In genomic region chr10:115313641-115314286, GRCm38 (mm10) we compare ENCODE assay signal across 8 mouse cellular contexts. TPM values are rescaled to one million over a fixed set of nuclear protein-coding genes. Genes with fewer than 3 reads are reported as not detected.
DNase-seq lines count a peak whose midpoint lies in the region; ATAC-seq and TF ChIP-seq lines count a peak whose summit lies in the region.

No protein-coding gene starts in this region.

- no peak for TF ChIP-seq CTCF in brain, embryonic 14.5 days (IDR thresholded peaks at IDR 0.05; ENCODE audit: borderline replicate concordance, extremely low read depth, insufficient read depth, insufficient read length)

- H3K4me1 ChIP-seq in erythroblast, embryonic 14.5 days (ENCODE audit: control insufficient read depth): peaks cover 44% of the 10 kb centered on the region
- peaks cover 27% of the 10 kb centered on the region for H3K4me1 ChIP-seq in intestine, embryonic 16.5 days (ENCODE audit: control insufficient read depth, insufficient read depth, low read length)
- peaks cover 37% of the 10 kb centered on the region for H3K4me1 ChIP-seq in midbrain, embryonic 10.5 days

- peak; percentile 30 for DNase-seq in brain, embryonic 14.5 days (ENCODE audit: low read depth)
- no peak for DNase-seq in midbrain, embryonic 10.5 days (ENCODE audit: low spot score)
- no peak for DNase-seq in cerebellum, adult 11-12 months
- DNase-seq in frontal cortex, postnatal 14 days (ENCODE audit: low spot score in 2 of 2): no peak
- DNase-seq in spleen, adult 18-20 months: no peak

- no peak overlapping the region for H3K27ac ChIP-seq in intestine, embryonic 16.5 days (ENCODE audit: low read length)
- H3K27ac ChIP-seq in midbrain, embryonic 10.5 days (replicated peaks): no peak overlapping the region

- 71% methylated on average over 14 of the region's 14 CpGs for WGBS in intestine, embryonic 16.5 days
- WGBS in midbrain, embryonic 10.5 days: 90% methylated on average over 14 of the region's 14 CpGs

- H3K9me3 ChIP-seq in erythroblast, embryonic 14.5 days (ENCODE audit: control insufficient read depth, low read length): no peaks in the 10 kb centered on the region
- H3K9me3 ChIP-seq in intestine, embryonic 16.5 days (ENCODE audit: control insufficient read depth, low read length): no peaks in the 10 kb centered on the region
- no peaks in the 10 kb centered on the region for H3K9me3 ChIP-seq in midbrain, embryonic 10.5 days (replicated peaks)

- H3K4me2 ChIP-seq in intestine, embryonic 16.5 days (ENCODE audit: low read depth, low read length): peak overlapping the region; percentile 54

- no peak for TF ChIP-seq POLR2A in brain, embryonic 14.5 days (IDR thresholded peaks at IDR 0.05; ENCODE audit: borderline replicate concordance, extremely low read depth, insufficient read depth, insufficient read length, poor library complexity, severe bottlenecking)

- peaks cover 24% of the 10 kb centered on the region for H3K36me3 ChIP-seq in erythroblast, embryonic 14.5 days (ENCODE audit: control insufficient read depth)
- H3K36me3 ChIP-seq in intestine, embryonic 16.5 days (ENCODE audit: control insufficient read depth, insufficient read depth, low read length): no peaks in the 10 kb centered on the region
- no peaks in the 10 kb centered on the region for H3K36me3 ChIP-seq in midbrain, embryonic 10.5 days

- H3K27me3 ChIP-seq in erythroblast, embryonic 14.5 days (ENCODE audit: control insufficient read depth): no peaks in the 10 kb centered on the region
- H3K27me3 ChIP-seq in intestine, embryonic 16.5 days (replicated peaks; ENCODE audit: control insufficient read depth, insufficient read depth, low read length): no peaks in the 10 kb centered on the region
- H3K27me3 ChIP-seq in midbrain, embryonic 10.5 days (ENCODE audit: low read depth, poor library complexity, severe bottlenecking): no peaks in the 10 kb centered on the region

- peak overlapping the region; percentile 97 for H3K4me3 ChIP-seq in erythroblast, embryonic 14.5 days (replicated peaks)
- peak overlapping the region; percentile 95 for H3K4me3 ChIP-seq in intestine, embryonic 16.5 days (ENCODE audit: low read length)
- peak overlapping the region; percentile 94 for H3K4me3 ChIP-seq in midbrain, embryonic 10.5 days

- H3K9ac ChIP-seq in intestine, embryonic 16.5 days (ENCODE audit: low read depth, low read length): peak overlapping the region; percentile 98

- no peak for ATAC-seq in erythroblast, adult 5-6 weeks (replicated peaks; ENCODE audit: low FRiP score, poor library complexity, severe bottlenecking)
- no peak for ATAC-seq in intestine, embryonic 16.5 days

RNA-seq across cellular contexts. Expression of gene Rab21, which starts 1.6 kb away (rescaled TPM):
- polyA plus RNA-seq in erythroblast, embryonic 14.5 days (2012): 2.6 TPM in 2 replicates
- 28.2 and 38.2 TPM in 2 replicates for total RNA-seq in erythroblast, adult 5-6 weeks (2015; ENCODE audit: low replicate concordance)
- 18.9 and 31.2 TPM in 2 replicates for total RNA-seq in erythroblast, adult 5-6 weeks (2017; ENCODE audit: low replicate concordance)
- 29.9 and 35.1 TPM in 2 replicates for polyA plus RNA-seq in brain, embryonic 14.5 days (2012; rRNA removed)
- 4.7 and 5.1 TPM in 2 replicates for polyA plus RNA-seq in intestine, embryonic 16.5 days (2015; fragmentation: Nextera tagmentation; extraction: Ambion mirVana)
- polyA plus RNA-seq in midbrain, embryonic 10.5 days (2016; fragmentation: Nextera tagmentation; extraction: Ambion mirVana): 3.1 and 3.3 TPM in 2 replicates

RNA-seq across cellular contexts. Expression of gene Tmem19, which starts 48.5 kb away (rescaled TPM):
- polyA plus RNA-seq in erythroblast, embryonic 14.5 days (2012): 0.15 and 0.22 TPM in 2 replicates
- 4.0 and 4.8 TPM in 2 replicates for total RNA-seq in erythroblast, adult 5-6 weeks (2015; ENCODE audit: low replicate concordance)
- 2.5 and 7.5 TPM in 2 replicates for total RNA-seq in erythroblast, adult 5-6 weeks (2017; ENCODE audit: low replicate concordance)
- polyA plus RNA-seq in brain, embryonic 14.5 days (2012; rRNA removed): 30.4 and 32.6 TPM in 2 replicates
- 35.2 and 43.4 TPM in 2 replicates for polyA plus RNA-seq in intestine, embryonic 16.5 days (2015; fragmentation: Nextera tagmentation; extraction: Ambion mirVana)
- 30.4 and 35.2 TPM in 2 replicates for polyA plus RNA-seq in midbrain, embryonic 10.5 days (2016; fragmentation: Nextera tagmentation; extraction: Ambion mirVana)

Comparison
In these comparisons a context has a peak if more than half of its experiments do, and no peak if none do; other contexts are left out.
1. RNA of gene Tmem19, which starts 48.5 kb away (polyA plus RNA-seq): 35.2 to 43.4 TPM in intestine, embryonic 16.5 days, 30.4 to 32.6 TPM in brain, embryonic 14.5 days and 30.4 to 35.2 TPM in midbrain, embryonic 10.5 days; 0.15 to 0.22 TPM in erythroblast, embryonic 14.5 days; every median in the first group is over 10 times any median in the second.
2. Peak in every context shown above with its lines, with median percentiles within 50 percentile points of each other: H3K4me3 ChIP-seq.